ENCODE assay signal across 9 mouse cellular contexts in the genomic region with DNA sequence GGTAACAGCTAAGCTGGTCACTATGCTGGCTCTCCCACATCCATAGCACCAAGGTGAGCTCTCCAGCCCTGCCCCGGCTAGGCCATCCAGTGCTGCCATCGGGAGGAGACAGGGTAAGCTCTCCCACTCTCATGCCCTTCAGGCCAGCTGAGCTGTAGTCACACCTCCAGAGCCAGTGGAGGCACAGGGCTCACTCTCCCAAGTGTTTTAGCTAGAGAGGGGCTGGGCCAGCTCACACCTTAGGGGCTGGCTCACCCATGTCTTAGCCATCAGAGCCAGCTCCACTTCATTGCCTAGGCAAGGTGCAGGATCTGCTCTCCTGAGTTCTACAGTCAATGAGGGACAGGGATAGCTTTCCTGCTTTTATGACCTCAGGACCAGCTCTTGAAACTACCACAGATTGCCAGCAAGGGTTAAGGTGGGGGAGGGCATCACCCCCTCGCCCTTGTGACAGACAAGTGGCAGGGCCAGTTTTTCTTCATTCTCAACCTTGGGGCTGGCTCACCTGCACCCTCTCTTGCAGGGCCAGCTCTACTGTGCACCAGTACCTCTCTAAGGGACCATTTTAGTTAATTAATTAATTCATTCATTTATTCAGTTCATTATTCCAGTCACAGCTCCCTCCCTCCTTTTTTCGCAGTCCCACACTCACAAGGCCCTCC.
DNase-seq lines count a peak whose midpoint lies in the region; ATAC-seq and TF ChIP-seq lines count a peak whose summit lies in the region.
"Had no signal": no experiment of that assay in that cellular context is flagged by ENCODE, and none has a peak within 500 bp of the region (broad histone marks: within the 10 kb centered on the region; RNA-seq: fewer than 3 reads in every experiment).

No protein-coding gene starts in this region.

- WGBS in intestine, embryonic 15.5 days: 75% methylated on average over 4 of the region's 4 CpGs
- WGBS in kidney, adult 2 months: 64% methylated on average over 4 of the region's 4 CpGs
- 69% methylated on average over 4 of the region's 4 CpGs for WGBS in stomach, embryonic 14.5 days

- no peaks in the 10 kb centered on the region for H3K36me3 ChIP-seq in intestine, embryonic 15.5 days
- no peaks in the 10 kb centered on the region for H3K36me3 ChIP-seq in kidney, adult 2 months (ENCODE audit: control insufficient read depth, insufficient read depth, low read length)
- no peaks in the 10 kb centered on the region for H3K36me3 ChIP-seq in stomach, embryonic 14.5 days (ENCODE audit: control insufficient read depth, insufficient read depth, low read length)

- no peaks in the 10 kb centered on the region for H3K27me3 ChIP-seq in intestine, embryonic 15.5 days (replicated peaks)
- H3K27me3 ChIP-seq in kidney, adult 2 months (replicated peaks; ENCODE audit: control insufficient read depth, insufficient read depth, low read length): no peaks in the 10 kb centered on the region
- H3K27me3 ChIP-seq in stomach, embryonic 14.5 days (ENCODE audit: control insufficient read depth, insufficient read depth, low read length): no peaks in the 10 kb centered on the region

- H3K4me2 ChIP-seq in intestine, embryonic 15.5 days (replicated peaks): no peak overlapping the region
- no peak overlapping the region for H3K4me2 ChIP-seq in stomach, embryonic 14.5 days (replicated peaks; ENCODE audit: low read depth, low read length)
- H3K4me2 ChIP-seq: liver, embryonic 11.5 days had no signal

- no peaks in the 10 kb centered on the region for H3K9me3 ChIP-seq in intestine, embryonic 15.5 days
- H3K9me3 ChIP-seq in stomach, embryonic 14.5 days (ENCODE audit: control insufficient read depth, low read depth, low read length): no peaks in the 10 kb centered on the region

- 0 out of 2 replicates have a peak, but pooled peaks cover 4% of the 10 kb centered on the region for H3K4me1 ChIP-seq in intestine, embryonic 15.5 days (replicated peaks)
- H3K4me1 ChIP-seq in kidney, adult 2 months (ENCODE audit: control insufficient read depth, insufficient read depth, low read length): peaks cover 6% of the 10 kb centered on the region; the same call in 1 of the 2 replicates
- no peaks in the 10 kb centered on the region; the same call in 1 of the 2 replicates for H3K4me1 ChIP-seq in stomach, embryonic 14.5 days (ENCODE audit: control insufficient read depth, insufficient read depth, low read length)

- no peak overlapping the region for H3K4me3 ChIP-seq in intestine, embryonic 15.5 days (replicated peaks)
- no peak overlapping the region for H3K4me3 ChIP-seq in kidney, adult 2 months (ENCODE audit: insufficient read depth, low read depth, low read length)
- H3K4me3 ChIP-seq in stomach, embryonic 14.5 days (ENCODE audit: low read depth, low read length): no peak overlapping the region

- no peak for TF ChIP-seq CTCF in kidney, adult 2 months (conservative IDR thresholded peaks at IDR 0.05; ENCODE audit: insufficient read depth, insufficient read length, low read depth, low read length)

- H3K9ac ChIP-seq in intestine, embryonic 15.5 days: no peak overlapping the region
- H3K9ac ChIP-seq in stomach, embryonic 14.5 days (replicated peaks; ENCODE audit: low read depth, low read length): no peak overlapping the region

- DNase-seq in kidney, adult 2 months: peak; percentile 27
- DNase-seq in lung, adult 18-20 months: peak; percentile 51 to 70
- no peak for DNase-seq in gastrocnemius, adult 18-20 months (ENCODE audit: low spot score)
- DNase-seq in gastrocnemius, postnatal 10 days: no peak
- DNase-seq: cerebellum, adult 18-20 months had no signal

- no peak for TF ChIP-seq POLR2A in kidney, adult 2 months (IDR thresholded peaks at IDR 0.05; ENCODE audit: low read depth, low read length)

- no peak overlapping the region for H3K27ac ChIP-seq in intestine, embryonic 15.5 days
- no peak overlapping the region for H3K27ac ChIP-seq in kidney, adult 2 months (ENCODE audit: insufficient read depth, low read depth, low read length)
- no peak overlapping the region for H3K27ac ChIP-seq in stomach, embryonic 14.5 days (ENCODE audit: low read length)

- ATAC-seq in intestine, embryonic 15.5 days: peak; percentile 83
- peak; percentile 68 for ATAC-seq in stomach, embryonic 14.5 days (ENCODE audit: insufficient number of reproducible peaks, insufficient read depth, low FRiP score, low read depth)
- ATAC-seq in inflammation-experienced regulatory T-cells, adult 6 months: no peak

Comparison
In these comparisons a context has a peak if more than half of its experiments do, and no peak if none do; other contexts are left out.
1. DNase-seq: peak in kidney, adult 2 months (single experiment) and lung, adult 18-20 months (2 of 2); none in gastrocnemius, adult 18-20 months (single experiment) and gastrocnemius, postnatal 10 days (single experiment).